Mouse (Mus musculus) C2C12 (cell line): ENCODE measurements around the gene Mogat2. TPM values are rescaled to one million over a fixed set of nuclear protein-coding genes. Genes with fewer than 3 reads are reported as not detected.

Experiments used
- H3K27me3 ChIP-seq: one replicate; pipeline ENCODE4 v1.6.1; 2011; ENCODE audit not compliant: control insufficient read depth, insufficient read depth, insufficient read length
- H3K36me3 ChIP-seq: one replicate; pipeline ENCODE4 v1.6.1; 2011; ENCODE audit not compliant: control insufficient read depth, insufficient read depth
- H3K4me3 ChIP-seq: one replicate; pipeline ENCODE4 v1.5.1; 2011; ENCODE audit warnings: mild to moderate bottlenecking, control low read depth; ENCODE audit not compliant: poor library complexity, insufficient read depth, severe bottlenecking
- H3K79me2 ChIP-seq: one replicate; pipeline ENCODE4 v1.6.1; 2011; ENCODE audit not compliant: control insufficient read depth, insufficient read depth
- H3K79me3 ChIP-seq: one replicate; pipeline ENCODE4 v1.6.1; 2011; ENCODE audit warnings: low read depth, control low read depth
- H3ac ChIP-seq: one replicate; pipeline ENCODE3; 2011; ENCODE audit warnings: low read depth; ENCODE audit not compliant: control insufficient read depth, insufficient read length
- CEBPB ChIP-seq: IDR thresholded peaks from one replicate; pipeline ENCODE4 v1.6.1; 2011; ENCODE audit warnings: low read depth, mild to moderate bottlenecking, control low read depth, moderate library complexity
- CTCF ChIP-seq: IDR thresholded peaks from one replicate; pipeline ENCODE4 v1.5.1; 2011; ENCODE audit not compliant: control insufficient read depth, insufficient read depth, insufficient read length
- FOSL1 ChIP-seq: IDR thresholded peaks from one replicate; pipeline ENCODE4 v1.8.0; 2011; ENCODE audit warnings: mild to moderate bottlenecking, low read length; ENCODE audit not compliant: poor library complexity, insufficient read depth, severe bottlenecking
- MAX ChIP-seq: IDR thresholded peaks from one replicate; pipeline ENCODE4 v1.6.1; 2011; ENCODE audit warnings: mild to moderate bottlenecking, control low read depth
- MYOD1 ChIP-seq: IDR thresholded peaks from one replicate; pipeline ENCODE4 v1.6.1; 2011; ENCODE audit warnings: low read depth; ENCODE audit not compliant: control insufficient read depth, insufficient read length
- MYOG ChIP-seq: IDR thresholded peaks from one replicate; pipeline ENCODE4 v1.6.1; 2011; ENCODE audit not compliant: control insufficient read depth, insufficient read length; ENCODE audit errors: extremely low read depth
- USF1 ChIP-seq: IDR thresholded peaks from one replicate; pipeline ENCODE4 v1.6.1; 2011; ENCODE audit warnings: low read depth, mild to moderate bottlenecking, control low read depth, moderate library complexity
- long read RNA-seq, 2 experiments: library from polyadenylated mRNA; unstranded; transcript quantifications; one replicate each; pipeline ENCODE4 v2.0.0; 2019 to 2020
- polyA plus RNA-seq: library from polyadenylated mRNA; unstranded; fragments of >200 nt; fragmentation: generic; extraction: Trizol; gene quantifications from one replicate; pipeline ENCODE4 v1.2.1, GENCODE M21; 2012; ENCODE audit warnings: missing spikeins

Gene Mogat2
- polyA plus RNA-seq, result 0.77 TPM
- long read RNA-seq, experiment 1, transcript Mogat2-201 (6 exons, 1,780 nt), result major isoform, 5 of 5 reads
- long read RNA-seq, experiment 1, partial matches to known transcripts, result 0 of 5 reads
- long read RNA-seq, experiment 1, other reads (novel, unspliced or antisense), result 0 of 5 reads
- long read RNA-seq, experiment 2, transcript Mogat2-201 (6 exons, 1,780 nt), result major isoform, 18 of 18 reads
- long read RNA-seq, experiment 2, partial matches to known transcripts, result 0 of 18 reads
- long read RNA-seq, experiment 2, other reads (novel, unspliced or antisense), result 0 of 18 reads

DNA sequence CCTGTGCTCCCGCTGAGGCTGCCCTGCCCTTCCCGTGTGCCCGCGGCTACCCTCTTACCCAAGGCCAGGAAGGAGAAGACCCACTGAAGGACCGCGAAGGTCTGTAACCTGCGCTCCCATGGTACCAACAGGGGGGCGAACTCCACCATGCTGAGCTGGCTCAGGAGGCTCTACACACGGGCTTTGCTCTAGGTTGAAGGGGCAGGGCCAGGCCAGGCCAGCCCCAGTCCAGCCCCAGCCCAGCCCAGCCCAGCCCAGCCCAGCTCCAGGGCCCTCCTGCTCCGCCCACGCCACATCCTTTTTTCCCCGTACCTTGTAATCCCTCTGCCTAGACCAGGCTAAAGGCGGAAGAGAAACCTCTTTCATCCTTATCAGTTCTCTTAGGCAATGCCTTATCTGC lies at the start of gene Mogat2:
TSS of gene Mogat2 (minus strand) at position 203 of the 400 bp plus-strand sequence.
- Histone ChIP-seq H3K79me2 (no peaks in the 10 kb centered on the region), H3K36me3 (no peaks in the 10 kb centered on the region), H3K79me3 (no peaks in the 10 kb centered on the region), H3K27me3 (no peaks in the 10 kb centered on the region), H3ac (no peak within 1 kb of the TSS), H3K4me3 (no peak within 1 kb of the TSS)
- TF ChIP-seq MYOG (no peak), MAX (no peak), USF1 (no peak), CTCF (no peak), CEBPB (no peak), FOSL1 (no peak), MYOD1 (no peak)

DNA sequence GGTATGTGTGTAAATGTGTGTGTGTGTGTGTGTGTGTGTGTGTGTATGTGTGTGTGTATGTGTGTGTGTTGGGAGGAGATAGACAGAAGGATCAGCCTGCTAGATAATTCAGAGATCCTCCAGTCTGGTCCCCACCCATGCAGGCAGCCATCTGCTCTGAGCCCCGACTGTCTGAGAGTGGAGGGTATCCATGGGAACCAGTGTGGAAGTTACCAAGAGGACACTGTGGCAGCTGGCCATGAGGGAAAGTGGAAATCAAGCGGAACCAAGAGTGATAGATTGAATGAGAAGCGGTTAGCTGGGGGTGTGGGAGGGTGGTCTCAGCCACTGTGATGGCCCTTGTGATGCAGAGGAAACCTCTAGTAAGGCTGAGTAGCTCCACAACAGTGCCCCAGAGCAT lies 48.9 kb upstream of the Mogat2 start:
- H3K36me3 ChIP-seq, result no peaks in the 10 kb centered on the region
- no peaks in the 10 kb centered on the region for H3K27me3 ChIP-seq
- no peak for TF ChIP-seq MAX
- no peak for TF ChIP-seq MYOG
- no peak for TF ChIP-seq FOSL1
- TF ChIP-seq MYOD1, result no peak
- no peak for TF ChIP-seq CEBPB
- no peak for TF ChIP-seq CTCF
- no peak overlapping the region for H3ac ChIP-seq
- peaks cover 60% of the 10 kb centered on the region for H3K79me2 ChIP-seq
- H3K4me3 ChIP-seq, result no peak overlapping the region
- peaks cover 35% of the 10 kb centered on the region for H3K79me3 ChIP-seq

GRCm38 (mm10) chr7:99279586-99279985 lies 41.2 kb upstream of the Mogat2 start:
- no peaks in the 10 kb centered on the region for H3K27me3 ChIP-seq
- TF ChIP-seq USF1 (no peak), MYOD1 (no peak), CEBPB (no peak), CTCF (no peak), MAX (no peak), MYOG (no peak), FOSL1 (no peak)
- no peaks in the 10 kb centered on the region for H3K36me3 ChIP-seq
- no peak overlapping the region for H3K4me3 ChIP-seq
- no peak overlapping the region for H3ac ChIP-seq
- peaks cover 38% of the 10 kb centered on the region for H3K79me3 ChIP-seq
- H3K79me2 ChIP-seq, result peaks cover 90% of the 10 kb centered on the region

DNA sequence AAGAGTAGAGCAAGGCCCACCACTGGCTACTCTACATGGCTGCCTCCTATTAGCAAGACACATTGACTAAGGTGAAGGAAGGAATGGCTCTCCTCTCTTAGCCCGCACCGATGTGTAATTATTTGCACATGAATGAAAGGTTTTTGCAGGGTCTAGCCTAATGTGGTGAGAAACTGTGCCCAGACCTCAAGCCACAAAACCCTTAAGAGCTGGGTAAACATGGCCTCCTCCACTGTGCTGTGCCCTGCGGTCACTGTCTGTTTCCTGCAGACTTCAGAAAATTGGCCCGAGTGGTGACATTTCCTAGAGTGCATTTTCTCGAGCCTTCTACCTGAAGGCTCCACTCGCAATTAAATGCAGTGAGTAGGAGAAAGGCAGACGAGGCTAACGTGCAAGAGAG lies 39.9 kb upstream of the Mogat2 start:
- Histone ChIP-seq H3K79me2 (peaks cover 90% of the 10 kb centered on the region), H3K27me3 (no peaks in the 10 kb centered on the region), H3K79me3 (peaks cover 30% of the 10 kb centered on the region), H3K4me3 (no peak overlapping the region), H3K36me3 (no peaks in the 10 kb centered on the region), H3ac (no peak overlapping the region)
- TF ChIP-seq MAX (no peak), CEBPB (no peak), CTCF (no peak), FOSL1 (no peak), USF1 (no peak), MYOD1 (no peak), MYOG (no peak)

DNA sequence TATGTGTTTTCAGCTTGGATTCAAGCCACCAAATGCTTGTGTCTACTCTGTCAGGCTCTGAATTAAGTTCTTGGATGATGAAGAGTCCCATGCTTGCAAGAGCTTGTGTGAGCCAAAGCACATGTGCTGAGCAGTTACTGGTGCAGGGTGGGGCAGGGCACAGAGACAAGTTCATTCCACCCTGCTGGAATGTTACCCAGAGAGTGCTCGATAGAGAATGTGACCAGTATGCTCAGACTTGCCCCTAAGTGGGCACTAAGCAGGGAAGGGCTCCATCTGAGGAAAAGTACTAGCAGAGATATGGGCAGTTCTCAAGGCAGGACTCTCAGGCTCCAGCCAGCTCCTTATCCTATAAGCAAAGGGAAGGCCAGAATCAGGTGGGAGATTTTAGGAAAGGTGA lies 38.3 kb upstream of the Mogat2 start:
- H3K79me3 ChIP-seq, result peaks cover 26% of the 10 kb centered on the region
- H3K4me3 ChIP-seq, result no peak overlapping the region
- H3ac ChIP-seq, result no peak overlapping the region
- no peaks in the 10 kb centered on the region for H3K36me3 ChIP-seq
- no peaks in the 10 kb centered on the region for H3K27me3 ChIP-seq
- H3K79me2 ChIP-seq, result peaks cover 90% of the 10 kb centered on the region
- no peak for TF ChIP-seq MYOG
- TF ChIP-seq MAX, result no peak
- no peak for TF ChIP-seq FOSL1
- no peak for TF ChIP-seq CTCF
- TF ChIP-seq MYOD1, result no peak
- no peak for TF ChIP-seq USF1
- no peak for TF ChIP-seq CEBPB
